ENCODE assay signal across 8 mouse cellular contexts in the genomic region with DNA sequence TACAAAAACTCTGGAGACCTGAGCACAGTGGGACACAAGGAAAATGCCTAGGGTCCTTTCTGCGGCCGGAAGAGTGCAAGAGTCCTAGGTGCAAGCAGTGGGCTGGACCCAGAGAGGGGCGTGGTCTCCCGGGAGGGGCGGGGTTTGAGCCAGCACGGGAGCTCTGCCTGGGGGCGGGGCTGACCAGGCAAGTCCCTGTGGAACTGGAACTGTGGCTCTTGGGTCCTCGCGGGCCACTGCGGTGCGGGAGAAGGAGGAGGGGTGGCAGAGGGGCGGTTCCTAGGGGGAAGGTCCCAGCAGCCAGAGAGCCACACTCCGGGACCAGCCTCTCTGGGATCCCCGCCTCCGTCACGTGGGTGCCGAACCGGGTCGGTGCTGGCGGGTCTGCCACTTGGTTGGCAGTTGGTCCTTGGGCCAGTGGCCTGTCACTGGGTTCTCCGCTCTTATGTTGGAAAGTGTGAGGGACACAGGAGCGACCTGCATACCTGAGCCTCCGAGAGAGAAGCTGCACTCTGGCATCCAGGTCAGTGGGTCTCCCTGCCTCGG. TPM values are rescaled to one million over a fixed set of nuclear protein-coding genes. Genes with fewer than 3 reads are reported as not detected.
DNase-seq lines count a peak whose midpoint lies in the region; ATAC-seq and TF ChIP-seq lines count a peak whose summit lies in the region.

Ppfibp2 (plus strand) TSS at position 351 of the 546 bp plus-strand sequence.

- H3K4me2 ChIP-seq in embryonic facial prominence, embryonic 14.5 days (ENCODE audit: low read depth, low read length): peak within 1 kb of the TSS; percentile 91

- no peak for TF ChIP-seq CTCF in bone marrow, adult 2 months (IDR thresholded peaks at IDR 0.05; ENCODE audit: control insufficient read depth, insufficient read depth, low read length)

- peak within 1 kb of the TSS; percentile 80 for H3K4me3 ChIP-seq in bone marrow, adult 2 months (replicated peaks; ENCODE audit: control insufficient read depth, low read depth, low read length)
- peak within 1 kb of the TSS; percentile 54 for H3K4me3 ChIP-seq in embryonic facial prominence, embryonic 14.5 days (ENCODE audit: low read depth, low read length)
- H3K4me3 ChIP-seq in midbrain, embryonic 10.5 days: peak within 1 kb of the TSS; percentile 67

- no peaks in the 10 kb centered on the region for H3K27me3 ChIP-seq in embryonic facial prominence, embryonic 14.5 days (replicated peaks; ENCODE audit: control insufficient read depth, insufficient read depth, low read length)
- peaks cover 14% of the 10 kb centered on the region for H3K27me3 ChIP-seq in midbrain, embryonic 10.5 days (ENCODE audit: low read depth, poor library complexity, severe bottlenecking)

- peak within 1 kb of the TSS; percentile 61 for H3K9ac ChIP-seq in embryonic facial prominence, embryonic 14.5 days (ENCODE audit: low read depth, low read length)

- peaks cover 5% of the 10 kb centered on the region for H3K36me3 ChIP-seq in embryonic facial prominence, embryonic 14.5 days (ENCODE audit: control insufficient read depth, insufficient read depth, low read length)
- H3K36me3 ChIP-seq in midbrain, embryonic 10.5 days: no peaks in the 10 kb centered on the region

- peak; percentile 90 for DNase-seq in embryonic facial prominence, embryonic 14.5 days (ENCODE audit: low spot score)
- DNase-seq in heart, adult 18-20 months: peak; percentile 94 to 95
- peak; percentile 97 for DNase-seq in kidney, adult 18-20 months
- peak; percentile 84 for DNase-seq in left cerebral cortex, postnatal 4 days
- DNase-seq in midbrain, embryonic 10.5 days (ENCODE audit: low spot score): peak; percentile 87
- peak; percentile 59 to 63 for DNase-seq in right cerebral cortex, postnatal 36 days (ENCODE audit: low spot score in 2 of 2)
- peak; percentile 97 to 98 for DNase-seq in urinary bladder, postnatal 36 days (ENCODE audit: low spot score in 2 of 2)

- no peaks in the 10 kb centered on the region for H3K9me3 ChIP-seq in embryonic facial prominence, embryonic 14.5 days (ENCODE audit: control insufficient read depth, low read length)
- no peaks in the 10 kb centered on the region for H3K9me3 ChIP-seq in midbrain, embryonic 10.5 days (replicated peaks)

- 1% methylated on average over 24 of the region's 24 CpGs for WGBS in bone marrow, adult 2 months
- WGBS in embryonic facial prominence, embryonic 14.5 days: 3% methylated on average over 6 of the region's 24 CpGs
- 1% methylated on average over 22 of the region's 24 CpGs for WGBS in midbrain, embryonic 10.5 days

- H3K27ac ChIP-seq in bone marrow, adult 2 months (ENCODE audit: control insufficient read depth, insufficient read depth, low read depth, low read length, poor library complexity): peak within 1 kb of the TSS; percentile 91
- no peak within 1 kb of the TSS; the same call in 1 of the 2 replicates for H3K27ac ChIP-seq in embryonic facial prominence, embryonic 14.5 days (replicated peaks; ENCODE audit: low read depth, low read length)
- H3K27ac ChIP-seq in midbrain, embryonic 10.5 days (replicated peaks): peak within 1 kb of the TSS; percentile 63

- ATAC-seq in embryonic facial prominence, embryonic 14.5 days (ENCODE audit: low read depth): peak; percentile 92

- intact Hi-C loops in left cerebral cortex, postnatal 4 days (cut with DNase I): loop anchor here (10.0 kb wide), 1 partner anchor 60 kb away; no protein-coding TSS in a partner anchor

- H3K4me1 ChIP-seq in bone marrow, adult 2 months (ENCODE audit: control insufficient read depth, insufficient read depth, low read length): no peaks in the 10 kb centered on the region; the same call in 1 of the 2 replicates
- H3K4me1 ChIP-seq in embryonic facial prominence, embryonic 14.5 days (ENCODE audit: control insufficient read depth, insufficient read depth, low read length): no peaks in the 10 kb centered on the region; the same call in 1 of the 2 replicates
- H3K4me1 ChIP-seq in midbrain, embryonic 10.5 days: peaks cover 15% of the 10 kb centered on the region

- TF ChIP-seq POLR2A in bone marrow, adult 2 months (IDR thresholded peaks at IDR 0.05; ENCODE audit: borderline replicate concordance, control insufficient read depth, low read depth, low read length): peak; percentile 42; the same call in 1 of the 2 replicates

RNA-seq across cellular contexts. Expression of gene Ppfibp2, which starts in this region (rescaled TPM):
- 2.1 and 3.7 TPM in 2 replicates for polyA plus RNA-seq in bone marrow, adult 2 months (2011; ENCODE audit: insufficient read depth, insufficient read length, low replicate concordance, missing spikeins)
- 12.4 and 14.3 TPM in 2 replicates for polyA plus RNA-seq in embryonic facial prominence, embryonic 14.5 days (2014; fragmentation: Nextera tagmentation; extraction: Ambion mirVana)
- 10 to 100 TPM; 24.6 to 26.4 TPM for total RNA-seq in heart, adult 18-20 months (2021)
- 1 to 10 TPM; 2.6 to 2.9 TPM for total RNA-seq in left cerebral cortex, postnatal 4 days (2021)
- polyA plus RNA-seq in midbrain, embryonic 10.5 days (2016; fragmentation: Nextera tagmentation; extraction: Ambion mirVana): 5.3 and 6.6 TPM in 2 replicates

Comparison
In these comparisons a context has a peak if more than half of its experiments do, and no peak if none do; other contexts are left out.
1. RNA of gene Ppfibp2 (total RNA-seq): 24.6 to 26.4 TPM in heart, adult 18-20 months; 2.6 to 2.9 TPM in left cerebral cortex, postnatal 4 days; every median in the first group is over 4 times any median in the second.
2. Peak in every context shown above with its lines, with median percentiles within 50 percentile points of each other: H3K4me3 ChIP-seq and DNase-seq.